Mouse (Mus musculus): ENCODE data around the gene Rab43.

DNA sequence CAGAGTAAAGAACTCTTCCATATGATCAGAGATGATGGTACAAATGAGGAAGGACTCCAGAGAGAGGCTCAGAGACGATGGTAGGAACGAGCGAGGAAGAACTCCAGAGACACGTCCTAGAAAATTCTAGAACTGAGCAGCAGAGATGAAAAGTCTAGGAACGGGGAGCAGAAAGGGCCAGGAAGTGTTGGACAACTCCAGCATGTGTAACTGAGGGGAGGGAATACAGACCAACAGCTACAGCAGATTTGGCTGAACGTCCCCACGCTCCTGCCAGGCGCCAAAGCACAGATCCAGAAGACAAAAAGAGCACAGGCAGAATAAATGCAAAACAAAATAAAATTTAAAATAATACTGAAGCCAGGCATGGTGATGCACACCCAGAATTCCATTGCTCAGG lies 55.1 kb downstream of the Rab43 start:
- TF ChIP-seq CTCF (IDR thresholded peaks at IDR 0.05; ENCODE audit: insufficient read depth, low read length) (no peak), POLR2A (IDR thresholded peaks at IDR 0.05; ENCODE audit: borderline replicate concordance, extremely low read depth, low read depth, low read length) (no peak)
